Mouse (Mus musculus) liver, postnatal 0 days (tissue): ENCODE results near the gene Rasgrf1.

Experiments used
- CTCF ChIP-seq: sonication (generic); IDR thresholded peaks from 2 replicates; pipeline ENCODE4 v1.5.1; 2016; ENCODE audit warnings: antibody characterized with exemption, low read depth
- EP300 ChIP-seq: IDR thresholded peaks from 2 replicates; pipeline ENCODE4 v1.6.1; 2016; ENCODE audit warnings: antibody characterized with exemption, low read depth, mild to moderate bottlenecking

- TF ChIP-seq EP300 (no peak), CTCF (peak; percentile 49)
Measured at GRCm38 (mm10) chr9:90027709-90028108, 118.0 kb downstream of the Rasgrf1 start.
